Mouse (Mus musculus): ENCODE measurements around the gene Nbea.

Gene Nbea

DNA sequence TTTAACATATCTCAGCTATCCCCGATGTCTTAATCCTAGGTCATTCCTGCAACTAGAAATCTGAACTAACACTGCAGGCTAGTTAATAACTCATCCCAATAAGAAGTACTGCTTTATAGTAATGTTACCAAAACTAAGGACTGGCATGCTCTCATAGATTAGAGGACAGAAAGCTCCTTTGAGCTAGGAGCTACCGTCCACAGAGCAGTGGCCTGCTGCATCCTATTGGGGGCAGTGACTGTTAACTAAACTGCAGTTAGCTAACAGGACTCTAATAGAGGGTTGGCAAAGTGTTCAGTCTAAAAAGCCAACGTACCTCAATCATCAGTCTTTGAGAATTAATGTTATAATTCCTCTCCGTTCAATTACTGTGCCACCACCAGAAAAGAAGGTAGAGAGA is 348.3 kb downstream of the Nbea start:
- in situ Hi-C loops (cut with MboI; ENCODE audit: low sequenced_read_pairs), result no loop called here

DNA sequence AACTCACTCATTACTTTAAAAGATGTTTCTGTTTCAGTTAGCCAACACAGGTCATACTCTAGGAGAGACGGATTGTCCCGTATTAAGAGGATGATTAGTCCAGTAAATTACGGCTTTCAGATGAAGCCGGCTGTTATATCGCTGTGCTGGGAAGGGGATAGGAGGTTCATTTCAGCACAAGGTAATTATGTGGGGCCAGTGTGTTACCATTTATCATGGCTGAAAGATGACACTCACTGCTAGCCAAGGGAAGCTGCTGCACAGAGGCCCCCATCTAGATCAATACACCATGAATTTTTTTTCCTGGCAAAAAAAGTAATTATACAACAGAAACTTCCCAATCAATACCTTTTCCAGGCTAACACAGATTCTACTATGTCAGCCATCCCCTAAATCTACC is 353.3 kb downstream of the Nbea start:
- in situ Hi-C loops (cut with MboI; ENCODE audit: low sequenced_read_pairs), result no loop called here

DNA sequence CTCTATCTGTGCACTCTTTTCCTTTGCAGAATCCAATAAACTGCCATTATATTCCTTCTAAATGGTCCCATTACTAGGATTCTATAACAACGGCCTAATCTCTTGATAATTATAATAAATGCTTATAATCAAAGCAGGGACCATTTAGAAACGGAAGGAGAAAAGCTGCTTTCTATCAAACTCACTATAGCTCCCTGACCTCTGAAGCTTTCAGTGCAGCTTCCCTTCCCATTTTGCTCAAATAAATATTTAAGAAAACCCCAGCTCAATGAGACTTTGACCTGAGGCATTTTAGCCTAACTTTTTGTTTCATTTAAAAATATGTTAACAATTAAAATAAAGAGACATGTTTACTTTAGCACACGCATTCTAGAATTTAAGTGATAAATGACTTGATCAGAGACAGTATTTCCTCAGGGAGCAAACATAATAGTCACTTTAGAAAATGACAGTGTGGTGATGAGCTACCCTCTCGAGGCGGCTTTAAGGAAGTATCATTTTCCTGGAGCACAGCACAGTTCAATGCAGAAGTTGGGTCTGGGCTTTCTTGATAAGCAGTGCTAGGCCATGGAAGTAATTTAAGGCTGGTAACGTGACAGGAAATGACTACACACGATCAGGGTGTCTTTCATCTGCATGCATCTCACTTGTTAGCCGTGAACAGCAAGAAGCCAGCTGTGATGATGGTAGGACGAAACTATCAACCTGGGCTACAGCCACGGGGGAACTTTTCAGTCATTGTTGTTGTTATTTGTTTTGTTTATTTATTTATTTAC is 354.8 kb downstream of the Nbea start:
- in situ Hi-C loops (cut with MboI; ENCODE audit: low sequenced_read_pairs), result no loop called here

DNA sequence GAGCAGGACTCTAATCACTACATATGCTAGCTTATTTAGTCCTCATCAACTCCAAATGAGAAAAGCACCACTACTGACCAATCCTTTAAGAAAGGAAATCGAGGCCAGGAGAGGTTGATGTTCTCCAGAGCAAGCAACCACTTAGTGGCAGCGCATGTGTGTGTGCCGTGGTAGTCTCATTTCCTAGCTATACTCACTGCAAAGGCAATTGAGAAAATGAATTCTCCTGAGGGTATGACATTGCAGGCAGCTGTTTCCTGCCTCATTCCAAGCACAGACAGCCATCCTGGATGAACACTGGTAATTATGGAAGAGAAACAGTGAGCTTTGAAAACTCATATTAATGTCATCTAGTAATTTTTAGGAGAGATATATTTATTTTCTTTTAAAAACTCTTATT is 358.6 kb downstream of the Nbea start:
- in situ Hi-C loops (cut with MboI; ENCODE audit: low sequenced_read_pairs), result no loop called here

DNA sequence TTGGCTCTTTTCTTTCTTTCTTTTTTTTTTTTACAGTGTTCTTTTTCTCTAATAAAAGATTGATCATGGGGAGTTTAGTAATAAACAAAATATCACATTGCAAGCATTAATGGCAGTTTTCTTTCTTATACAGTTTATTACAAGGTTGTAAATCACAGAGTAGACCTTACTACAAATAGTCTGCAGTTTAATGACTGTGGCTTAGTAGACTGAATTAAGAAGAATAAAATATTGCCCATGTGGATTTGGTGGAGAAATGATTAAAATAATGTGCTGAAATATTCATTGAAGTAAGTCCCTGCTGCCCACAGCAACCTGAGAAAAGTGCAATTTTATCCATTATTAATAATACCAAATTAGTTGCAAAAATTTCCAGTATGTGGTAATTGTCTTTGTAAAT is 363.9 kb downstream of the Nbea start:
- in situ Hi-C loops (cut with MboI; ENCODE audit: low sequenced_read_pairs), result no loop called here

DNA sequence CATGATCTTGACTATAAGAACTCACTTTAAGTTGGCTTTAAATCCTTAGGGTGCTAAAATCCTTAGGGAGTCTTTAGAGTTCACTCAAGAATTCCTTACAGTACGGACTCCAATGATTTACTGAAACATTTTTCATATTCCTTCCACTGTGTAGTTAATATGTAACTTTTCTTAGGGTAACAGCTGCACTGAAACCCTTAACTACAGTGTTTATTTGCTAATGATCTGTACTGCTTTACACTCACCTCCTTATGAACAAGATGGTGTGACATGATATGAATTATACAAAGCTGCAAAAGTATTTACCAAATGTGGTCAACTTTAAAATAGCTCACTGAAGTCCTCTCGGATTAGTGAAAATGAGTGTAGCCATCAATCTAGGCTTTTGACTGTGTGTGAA is 365.4 kb downstream of the Nbea start:
- in situ Hi-C loops (cut with MboI; ENCODE audit: low sequenced_read_pairs), result no loop called here

DNA sequence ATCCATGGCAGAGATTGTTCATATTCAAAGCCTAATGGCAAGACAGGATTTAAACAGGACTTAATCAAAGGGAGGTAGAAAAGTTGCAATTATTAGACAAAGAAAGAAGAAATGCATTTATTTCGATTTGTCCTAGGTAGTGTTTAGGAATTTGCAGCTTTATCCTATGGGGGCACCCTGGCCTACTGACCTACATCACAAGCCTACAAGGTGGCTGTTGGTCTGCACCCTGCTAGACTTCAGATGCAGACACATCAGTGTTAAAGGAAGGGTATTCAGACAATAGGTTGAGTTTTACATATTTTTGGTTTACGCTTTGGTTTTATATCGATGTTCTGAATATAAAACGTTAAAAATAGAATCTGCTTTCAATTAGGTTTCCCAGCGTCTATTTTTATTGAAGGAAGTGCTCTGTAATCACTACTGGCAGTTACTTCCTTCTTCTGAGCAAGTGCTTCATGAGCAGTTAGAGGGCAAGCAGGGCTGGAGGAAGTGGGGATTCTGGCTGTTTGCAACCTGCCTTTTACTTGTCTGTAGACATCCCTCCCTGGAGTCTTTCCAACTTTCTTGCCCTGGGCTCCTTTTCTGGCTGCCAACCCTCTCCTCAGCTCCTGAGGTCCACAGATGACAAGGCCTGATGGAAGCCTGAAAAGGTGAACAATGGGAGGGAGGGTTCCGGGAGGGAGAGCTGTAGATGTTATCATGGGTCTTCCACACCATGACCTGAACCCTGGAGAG is 366.7 kb downstream of the Nbea start:
- in situ Hi-C loops (cut with MboI; ENCODE audit: low sequenced_read_pairs), result no loop called here

DNA sequence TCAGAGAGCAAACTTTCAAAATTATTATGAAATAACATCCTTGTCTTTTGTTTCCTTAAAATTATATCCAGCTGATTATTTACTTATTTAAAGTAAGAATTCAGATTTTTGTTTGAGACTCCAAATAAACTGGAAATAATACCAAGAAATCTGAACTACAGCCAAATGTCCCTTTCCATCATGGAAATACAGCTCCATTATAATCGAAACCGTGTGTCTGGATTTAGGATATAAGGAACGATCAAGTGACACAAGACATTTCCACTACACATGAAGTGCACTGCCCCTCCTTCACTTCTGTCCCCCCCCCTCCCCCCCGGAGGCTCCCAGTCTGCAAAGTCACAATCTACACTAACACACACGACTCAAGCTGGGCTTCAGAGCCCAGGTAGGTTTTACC is 367.4 kb downstream of the Nbea start:
- in situ Hi-C loops (cut with MboI; ENCODE audit: low sequenced_read_pairs), result no loop called here

DNA sequence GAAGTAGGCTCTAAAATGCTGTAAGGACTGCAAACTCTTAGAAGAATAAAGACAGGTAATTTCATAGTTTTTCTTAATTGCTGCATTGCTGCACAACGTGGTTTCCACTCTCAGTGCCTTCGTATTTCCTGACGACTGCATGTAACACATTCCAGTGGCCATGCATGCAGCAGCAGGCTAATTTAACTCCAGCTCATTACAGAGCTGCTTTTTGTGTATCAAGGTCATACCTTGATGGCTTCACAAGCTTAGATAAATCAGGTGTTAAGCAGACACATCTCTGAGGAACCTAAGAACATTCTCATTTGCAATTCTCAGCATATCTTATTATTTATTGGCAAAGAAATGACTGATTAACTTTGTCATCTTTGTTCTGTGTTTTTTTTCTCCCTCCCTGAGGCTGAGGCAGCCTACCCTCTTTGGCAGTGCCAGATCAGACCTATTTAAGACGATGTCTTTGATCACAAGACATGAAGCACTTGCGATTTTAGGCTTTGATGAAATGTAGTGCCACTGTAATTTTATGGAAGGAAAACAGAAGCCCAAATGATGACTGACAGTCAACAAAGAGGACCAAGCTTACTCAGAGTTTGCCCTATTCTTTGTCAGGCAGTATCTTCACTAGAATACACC is 368.4 kb downstream of the Nbea start:
- in situ Hi-C loops (cut with MboI; ENCODE audit: low sequenced_read_pairs), result no loop called here

DNA sequence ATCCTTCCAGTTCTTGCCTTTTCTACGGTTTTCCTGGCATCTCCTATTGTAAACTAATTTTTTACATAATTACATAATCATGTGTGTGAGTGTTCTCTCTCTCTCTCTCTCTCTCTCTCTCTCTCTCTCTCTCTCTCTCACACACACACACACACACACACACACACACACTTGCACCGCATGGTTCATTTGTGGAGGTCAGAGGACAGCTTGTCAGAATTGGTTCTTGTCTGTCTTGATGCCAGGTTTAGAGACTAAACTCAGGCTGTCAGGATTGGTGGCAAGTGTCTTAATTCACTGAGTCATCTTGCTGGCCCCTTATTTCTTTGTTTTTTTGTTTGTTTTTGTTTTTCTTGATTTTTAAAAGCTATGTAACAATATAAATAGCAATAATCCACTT is 388.7 kb downstream of the Nbea start:
- in situ Hi-C loops (cut with MboI; ENCODE audit: low sequenced_read_pairs), result no loop called here

DNA sequence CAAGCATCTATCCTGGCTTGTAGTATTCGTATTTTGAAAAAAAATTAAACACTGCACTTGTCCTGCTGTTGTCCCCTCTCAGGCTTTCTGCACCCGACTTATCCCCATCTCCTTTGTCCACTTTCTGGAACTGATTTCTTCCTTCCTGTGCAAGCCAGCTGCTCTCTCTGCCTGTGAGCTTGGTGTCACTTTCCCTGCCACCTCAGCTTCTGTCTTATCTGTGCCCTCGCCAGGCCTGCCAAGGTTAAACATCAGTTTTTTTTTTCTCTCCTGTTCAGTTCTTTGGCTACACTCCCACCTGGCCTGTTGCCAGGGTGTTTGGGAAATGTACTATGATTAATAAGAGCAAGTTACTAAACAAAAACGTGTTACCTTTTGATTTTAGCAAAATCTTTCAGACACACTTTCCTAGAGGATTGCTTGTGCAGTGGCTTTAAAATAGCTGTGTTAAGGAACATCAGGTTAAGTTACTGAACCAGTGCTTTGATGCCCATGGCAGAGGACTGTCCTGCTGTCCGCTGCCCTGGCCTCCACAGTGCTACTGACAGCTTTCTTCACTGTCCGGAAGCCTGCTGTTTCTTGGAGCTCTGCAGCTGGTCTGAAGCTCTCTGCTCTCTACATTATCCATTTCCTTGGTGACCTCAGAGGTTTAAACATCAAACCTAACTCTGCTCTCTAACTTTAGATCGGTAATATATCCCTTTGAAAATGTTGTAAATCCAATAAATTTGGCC is 389.5 kb downstream of the Nbea start:
- in situ Hi-C loops (cut with MboI; ENCODE audit: low sequenced_read_pairs), result no loop called here

DNA sequence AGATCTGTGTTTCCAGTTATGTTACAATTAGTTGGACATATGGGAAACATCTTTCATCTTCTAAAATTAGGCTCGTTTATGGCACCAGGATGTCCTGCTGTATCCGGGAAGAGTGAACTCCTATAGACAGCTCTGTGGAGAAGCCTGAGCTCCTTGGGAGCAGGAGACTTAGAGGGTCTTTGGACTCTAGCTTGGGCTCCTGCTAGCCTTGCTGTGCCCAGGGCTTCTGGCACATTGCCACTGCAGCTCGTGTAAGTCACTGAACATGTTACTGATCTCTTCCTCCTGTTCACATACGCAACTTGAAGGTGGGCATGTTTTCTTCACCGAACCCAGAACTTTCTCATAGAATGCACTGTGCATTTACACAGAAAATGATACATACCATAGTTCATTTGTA is 391.2 kb downstream of the Nbea start:
- in situ Hi-C loops (cut with MboI; ENCODE audit: low sequenced_read_pairs), result no loop called here

DNA sequence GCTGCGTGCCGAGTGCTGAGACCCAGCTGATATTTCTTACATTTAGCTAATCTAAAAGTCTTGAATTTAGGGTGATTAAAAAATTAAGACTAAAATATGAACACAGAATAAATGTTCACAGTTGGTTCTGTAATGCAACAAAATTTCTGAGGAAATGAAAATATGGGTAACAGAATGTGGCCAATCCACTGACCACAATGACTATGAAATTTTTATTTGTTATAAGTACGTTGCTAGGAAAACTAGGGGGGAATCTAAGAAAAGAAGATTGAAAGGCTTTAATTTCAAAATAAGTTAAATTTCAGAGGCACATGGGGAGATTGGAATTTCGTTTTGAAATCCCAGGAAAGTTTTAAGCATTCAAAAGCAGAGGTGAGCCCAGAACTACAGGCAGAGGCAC is 392.9 kb downstream of the Nbea start:
- in situ Hi-C loops (cut with MboI; ENCODE audit: low sequenced_read_pairs), result no loop called here

DNA sequence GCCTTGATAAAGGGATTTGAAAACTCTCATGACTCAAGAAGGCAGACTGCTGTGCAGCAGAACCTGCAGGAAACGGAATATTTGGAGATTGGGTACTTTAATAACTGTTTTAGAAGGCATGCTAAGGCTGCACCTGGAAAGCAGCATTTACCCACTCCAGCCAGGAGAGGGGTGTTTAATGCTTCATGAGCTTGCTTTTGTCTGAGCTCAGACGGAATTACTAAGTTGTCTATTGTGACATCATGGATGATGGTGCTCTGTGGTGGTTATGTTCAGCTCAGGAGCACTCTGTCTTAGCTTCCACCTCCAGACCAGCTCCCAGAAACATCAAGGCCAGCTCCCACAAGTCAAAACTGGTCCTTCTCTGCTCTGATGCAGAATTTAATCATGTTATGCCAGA is 393.6 kb downstream of the Nbea start:
- in situ Hi-C loops (cut with MboI; ENCODE audit: low sequenced_read_pairs), result no loop called here

DNA sequence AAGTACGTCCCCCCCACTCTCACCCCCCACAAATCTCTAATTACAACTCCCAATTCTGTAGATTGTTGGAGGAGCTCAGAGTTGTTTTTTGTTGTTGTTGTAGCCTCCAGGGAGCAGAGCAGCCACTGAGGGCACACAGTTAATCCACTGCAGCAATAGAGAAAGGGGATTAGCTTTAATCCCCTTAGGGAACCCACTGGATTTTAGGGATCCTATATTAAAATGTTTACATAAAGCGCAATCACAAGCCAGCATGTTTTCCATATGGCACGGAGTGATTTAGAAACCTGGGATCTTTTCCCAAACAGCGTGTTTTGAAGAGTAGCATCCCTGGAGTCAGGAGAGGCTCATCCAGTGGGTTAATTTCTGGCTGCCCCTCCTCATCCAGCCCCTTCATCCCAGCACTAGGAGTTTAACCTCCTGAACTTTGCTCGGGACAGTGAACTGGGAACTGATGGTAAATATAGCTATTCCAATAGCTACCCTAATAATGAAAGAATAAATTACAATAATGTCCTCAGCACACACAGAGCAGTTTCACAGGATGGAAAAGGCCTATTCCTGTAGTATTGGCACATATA is 394.8 kb downstream of the Nbea start:
- in situ Hi-C loops (cut with MboI; ENCODE audit: low sequenced_read_pairs), result no loop called here

DNA sequence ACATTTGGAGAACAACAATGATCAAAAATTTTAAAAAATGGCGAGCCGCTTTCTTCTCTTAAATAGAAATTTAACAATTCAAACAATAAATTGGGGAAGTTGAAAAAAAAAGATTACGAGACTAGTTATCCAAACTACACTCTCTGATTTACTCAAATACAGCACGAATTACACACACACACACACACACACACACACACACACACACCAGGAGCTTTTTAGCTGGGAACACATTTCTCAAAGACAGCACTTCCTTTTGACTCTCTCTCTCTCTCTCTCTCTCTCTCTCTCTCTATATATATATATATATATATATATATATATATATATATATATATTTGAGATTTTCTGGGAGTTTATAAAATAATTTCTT is 395.3 kb downstream of the Nbea start:
- in situ Hi-C loops (cut with MboI; ENCODE audit: low sequenced_read_pairs), result no loop called here

DNA sequence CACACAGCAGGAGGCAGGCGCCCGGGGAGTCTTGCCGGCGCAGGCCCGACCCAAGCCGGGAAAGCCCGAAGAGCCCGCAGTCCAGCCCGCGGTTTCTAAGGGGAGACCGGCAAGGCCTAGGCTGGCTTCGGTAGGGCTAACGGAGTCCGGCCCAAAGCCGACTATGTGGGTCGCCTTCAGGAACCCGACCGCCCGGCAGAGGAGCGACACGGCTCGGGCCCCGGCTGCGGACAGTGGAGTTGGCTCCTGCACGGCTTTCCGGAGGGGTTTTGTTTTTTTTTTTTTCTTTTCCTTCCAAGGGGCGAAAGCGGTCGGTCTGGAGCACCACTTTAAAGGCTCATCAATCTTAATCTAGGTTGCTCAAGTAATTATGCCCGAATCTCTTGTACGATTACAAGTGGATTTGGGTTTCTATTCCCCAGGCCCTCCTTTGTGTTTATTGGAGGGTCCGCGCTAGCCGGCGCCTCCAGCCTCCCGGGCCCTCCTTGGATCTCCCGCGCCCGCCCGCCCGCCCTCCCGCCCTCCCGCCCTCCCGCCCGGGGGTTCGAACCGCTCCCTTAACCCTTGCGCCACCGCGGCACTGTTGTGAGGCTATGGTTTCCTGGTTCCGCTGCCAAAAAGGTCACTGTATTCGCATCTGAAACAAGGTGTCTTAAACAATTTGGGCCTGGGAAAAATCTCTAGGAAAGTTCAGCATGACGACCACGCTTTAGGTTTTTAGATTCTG is 395.9 kb downstream of the Nbea start:
- in situ Hi-C loops (cut with MboI; ENCODE audit: low sequenced_read_pairs), result no loop called here

DNA sequence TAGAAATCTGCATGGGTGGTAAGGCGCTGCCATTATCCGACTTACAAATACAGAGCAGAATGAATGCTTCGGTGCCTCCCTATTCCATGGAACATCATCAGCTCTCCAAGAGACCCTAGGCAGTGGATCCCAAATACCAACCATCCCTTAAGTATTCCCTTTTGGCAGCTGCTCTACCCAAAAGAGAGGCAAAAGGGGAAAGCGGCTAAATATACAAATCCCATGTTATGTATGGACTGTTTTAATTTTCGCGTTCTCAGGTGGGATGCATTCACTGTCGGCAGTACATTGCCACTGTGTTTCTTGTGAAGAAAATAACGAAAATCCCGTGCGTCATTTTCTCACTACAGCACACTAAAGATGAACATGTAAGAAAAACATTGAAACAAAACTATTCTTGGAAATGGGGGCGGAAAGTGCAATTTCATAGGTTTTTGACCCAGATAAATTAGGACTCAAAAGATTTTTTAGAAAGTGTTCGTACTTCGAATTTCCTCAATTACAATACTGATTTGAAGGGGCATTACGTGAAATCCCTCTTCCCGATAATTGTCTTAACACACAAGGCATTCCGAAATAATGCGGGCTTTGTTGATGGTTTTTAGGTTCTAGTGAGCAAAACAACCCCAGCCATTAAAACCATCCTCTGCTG is 396.5 kb downstream of the Nbea start:
- in situ Hi-C loops (cut with MboI; ENCODE audit: low sequenced_read_pairs), result no loop called here

DNA sequence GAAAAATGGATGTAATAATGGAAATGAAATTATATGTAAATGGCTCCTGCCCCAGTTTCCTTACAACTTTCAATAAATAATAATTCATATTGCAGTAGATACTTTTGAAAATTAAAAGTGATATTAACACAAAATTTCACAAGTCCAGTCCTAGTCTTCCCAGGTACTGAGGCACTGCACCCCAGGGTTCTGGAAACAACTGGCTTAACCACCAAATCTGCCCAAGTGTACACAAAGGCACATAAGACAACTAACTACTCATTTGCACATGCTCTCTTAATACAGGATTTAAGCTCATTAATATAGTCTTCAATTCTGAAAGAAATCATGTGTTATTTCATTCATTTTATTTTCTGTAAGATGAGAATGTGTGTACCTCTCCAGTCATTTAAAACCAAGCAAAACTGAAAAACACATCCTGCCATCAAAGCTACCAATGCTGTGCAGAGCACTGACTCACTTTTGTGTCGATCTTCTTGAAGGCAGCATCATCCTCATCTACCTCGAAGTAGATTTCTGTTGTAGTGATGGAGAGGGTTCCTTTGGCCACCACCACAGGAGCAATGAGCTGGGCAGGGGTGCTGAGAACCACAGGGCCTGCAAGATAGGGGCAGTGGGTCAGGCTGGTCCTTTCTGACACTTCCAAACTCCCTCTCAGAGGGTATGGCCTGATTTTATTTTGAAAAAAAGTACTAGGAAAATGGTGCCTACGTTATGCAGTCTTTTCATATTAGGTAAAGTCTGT is 397.3 kb downstream of the Nbea start:
- in situ Hi-C loops (cut with MboI; ENCODE audit: low sequenced_read_pairs), result no loop called here
